Mouse (Mus musculus): ENCODE measurements at regions not wholly inside any gene's neighbourhood (a gene's known extent, or its start where the extent isn't known, plus 50 kb on each side); places are given as distances from the start of the nearest gene placed in this dataset.

DNA sequence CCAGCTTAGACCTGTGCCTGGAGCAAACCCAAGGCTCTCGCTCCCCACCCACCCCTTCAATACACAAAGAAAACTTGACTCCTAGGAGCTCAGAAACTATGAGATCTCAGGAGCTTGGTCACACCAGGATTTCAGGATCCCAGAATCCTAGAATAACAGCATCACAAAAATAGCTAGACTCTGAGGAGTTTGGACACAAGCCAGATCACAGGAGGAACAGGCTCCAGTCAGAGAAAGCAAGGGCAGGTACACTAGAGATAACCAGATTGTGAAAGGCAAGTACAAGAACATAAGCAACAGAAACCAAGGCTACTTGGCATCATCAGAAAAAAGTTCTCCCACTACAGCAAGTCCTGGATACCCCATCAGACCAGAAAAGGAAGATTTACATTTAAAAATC is 221.5 kb downstream of the Epha7 start:
- no peaks in the 10 kb centered on the region for H3K36me3 ChIP-seq
- no peaks in the 10 kb centered on the region for H3K4me1 ChIP-seq
- H3K9me3 ChIP-seq (replicated peaks) = no peaks in the 10 kb centered on the region
- H3K27ac ChIP-seq = no peak overlapping the region
- H3K9ac ChIP-seq = no peak overlapping the region
- no peak overlapping the region for H3K4me2 ChIP-seq
- no peaks in the 10 kb centered on the region for H3K27me3 ChIP-seq (replicated peaks)
- WGBS (ENCODE audit: insufficient replicate concordance) = 67% methylated on average over 1 of the region's 1 CpGs
- no peak overlapping the region for H3K4me3 ChIP-seq
- no peak for ATAC-seq

- no peak for ATAC-seq
Observed at GRCm38 (mm10) chr4:29039993-29040392, 227.1 kb downstream of the Epha7 start.

GRCm38 (mm10) chr4:29068678-29069621 is 256.0 kb downstream of the Epha7 start:
- ATAC-seq = no peak
- no peak overlapping the region for H3K9ac ChIP-seq

More at GRCm38 (mm10) chr4:29039993-29040392, 227.1 kb downstream of the Epha7 start:
- Histone ChIP-seq H3K4me2 (no peak overlapping the region), H3K9me3 (replicated peaks) (no peaks in the 10 kb centered on the region), H3K4me3 (no peak overlapping the region), H3K27me3 (replicated peaks) (no peaks in the 10 kb centered on the region), H3K9ac (no peak overlapping the region), H3K27ac (no peak overlapping the region), H3K4me1 (no peaks in the 10 kb centered on the region), H3K36me3 (no peaks in the 10 kb centered on the region)
- WGBS (ENCODE audit: insufficient replicate concordance) = 46% methylated on average over 1 of the region's 1 CpGs

DNA sequence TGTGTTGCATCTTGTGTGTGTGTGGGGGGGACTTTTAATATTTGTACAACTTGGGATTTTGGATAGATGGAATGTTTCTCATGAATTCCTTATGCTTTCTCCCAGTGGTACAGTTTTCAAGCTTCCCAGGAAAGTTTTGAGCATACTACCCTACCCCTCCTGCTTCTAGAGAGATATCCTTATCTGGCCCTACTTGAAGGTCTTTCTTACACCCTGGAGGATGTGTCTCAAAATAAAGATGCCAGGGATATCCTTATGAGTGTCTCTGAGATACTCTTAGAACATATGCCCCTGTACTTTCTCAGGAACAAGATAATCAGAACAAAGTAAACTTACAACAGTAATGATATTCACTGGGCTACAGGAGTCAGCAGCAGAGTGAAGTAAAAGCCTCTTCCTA is 261.3 kb downstream of the Epha7 start:
- H3K4me3 ChIP-seq = no peak overlapping the region
- no peak overlapping the region for H3K4me2 ChIP-seq
- ATAC-seq = peak; percentile 69; the same call in 1 of the 2 replicates
- no peaks in the 10 kb centered on the region for H3K9me3 ChIP-seq (replicated peaks)
- no peaks in the 10 kb centered on the region for H3K27me3 ChIP-seq (replicated peaks)
- no peak overlapping the region for H3K27ac ChIP-seq
- H3K4me1 ChIP-seq = peaks cover 6% of the 10 kb centered on the region; the same call in 1 of the 2 replicates
- H3K9ac ChIP-seq = no peak overlapping the region
- no peaks in the 10 kb centered on the region for H3K36me3 ChIP-seq

More at GRCm38 (mm10) chr4:29068678-29069621, 256.0 kb downstream of the Epha7 start:
- Histone ChIP-seq H3K4me2 (no peak overlapping the region), H3K4me3 (no peak overlapping the region), H3K27ac (no peak overlapping the region), H3K9me3 (replicated peaks) (no peaks in the 10 kb centered on the region), H3K4me1 (no peaks in the 10 kb centered on the region), H3K27me3 (replicated peaks) (no peaks in the 10 kb centered on the region), H3K36me3 (no peaks in the 10 kb centered on the region)
- WGBS (ENCODE audit: insufficient replicate concordance) = 81% methylated on average over 12 of the region's 12 CpGs

GRCm38 (mm10) chr4:29074851-29075250 is 261.9 kb downstream of the Epha7 start:
- no peak overlapping the region for H3K4me3 ChIP-seq
- no peak overlapping the region for H3K4me2 ChIP-seq
- H3K27me3 ChIP-seq (replicated peaks) = no peaks in the 10 kb centered on the region
- H3K4me1 ChIP-seq = peaks cover 6% of the 10 kb centered on the region; the same call in 1 of the 2 replicates
- no peak for ATAC-seq
- no peak overlapping the region for H3K27ac ChIP-seq
- no peaks in the 10 kb centered on the region for H3K9me3 ChIP-seq (replicated peaks)
- H3K36me3 ChIP-seq = no peaks in the 10 kb centered on the region
- 48% methylated on average over 3 of the region's 3 CpGs for WGBS (ENCODE audit: insufficient replicate concordance)
- no peak overlapping the region for H3K9ac ChIP-seq

DNA sequence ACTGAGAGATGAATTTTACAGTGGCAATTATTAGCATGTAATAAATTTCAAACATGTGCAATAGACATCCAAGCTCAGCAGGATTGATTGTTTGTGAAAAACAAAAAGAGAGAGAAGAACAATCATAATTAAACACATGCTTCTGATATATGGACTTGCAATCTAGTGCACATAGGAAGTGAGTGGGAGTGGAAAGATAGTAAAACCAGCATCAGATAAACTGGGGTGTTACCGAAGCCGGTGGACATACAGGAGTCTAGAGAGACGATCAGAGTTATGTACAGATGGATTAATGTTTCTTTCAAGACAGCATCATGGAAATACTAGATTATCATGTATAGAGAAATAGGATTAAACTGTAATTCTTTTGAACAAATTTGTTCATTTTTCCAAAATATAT is 263.8 kb downstream of the Epha7 start:
- no peak overlapping the region for H3K9ac ChIP-seq
- ATAC-seq = peak; percentile 68
- WGBS (ENCODE audit: insufficient replicate concordance) = 28% methylated on average over 3 of the region's 3 CpGs

DNA sequence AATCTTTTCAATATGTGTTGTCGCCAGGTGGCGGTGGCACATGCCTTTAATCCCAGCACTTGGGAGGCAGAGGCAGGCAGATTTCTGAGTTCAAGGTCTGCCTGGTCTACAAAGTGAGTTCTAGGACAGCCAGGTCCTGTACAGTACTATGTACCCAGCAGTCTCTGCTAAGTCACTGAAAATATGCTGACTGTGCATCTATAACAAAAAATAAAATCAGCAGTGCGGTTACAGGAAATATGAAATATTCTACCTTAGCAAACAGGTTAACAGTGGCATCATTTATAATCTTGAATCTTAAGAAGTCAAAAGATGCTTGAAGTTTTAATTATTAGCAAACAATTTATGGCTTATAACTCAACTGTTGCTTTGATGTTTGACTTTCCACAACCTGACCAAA is 265.5 kb downstream of the Epha7 start:
- no peaks in the 10 kb centered on the region for H3K9me3 ChIP-seq (replicated peaks)
- H3K4me1 ChIP-seq = peaks cover 6% of the 10 kb centered on the region; the same call in 1 of the 2 replicates
- no peak overlapping the region for H3K27ac ChIP-seq
- no peak overlapping the region for H3K4me3 ChIP-seq
- no peaks in the 10 kb centered on the region for H3K36me3 ChIP-seq
- no peaks in the 10 kb centered on the region for H3K27me3 ChIP-seq (replicated peaks)
- 76% methylated on average over 3 of the region's 3 CpGs for WGBS (ENCODE audit: insufficient replicate concordance)
- ATAC-seq = no peak
- no peak overlapping the region for H3K9ac ChIP-seq
- no peak overlapping the region for H3K4me2 ChIP-seq

More for the DNA sequence above, 263.8 kb downstream of the Epha7 start:
- no peak overlapping the region for H3K27ac ChIP-seq
- H3K4me1 ChIP-seq = peaks cover 6% of the 10 kb centered on the region; the same call in 1 of the 2 replicates
- H3K4me3 ChIP-seq = no peak overlapping the region
- H3K36me3 ChIP-seq = no peaks in the 10 kb centered on the region
- H3K27me3 ChIP-seq (replicated peaks) = no peaks in the 10 kb centered on the region
- H3K9me3 ChIP-seq (replicated peaks) = no peaks in the 10 kb centered on the region
- no peak overlapping the region for H3K4me2 ChIP-seq

DNA sequence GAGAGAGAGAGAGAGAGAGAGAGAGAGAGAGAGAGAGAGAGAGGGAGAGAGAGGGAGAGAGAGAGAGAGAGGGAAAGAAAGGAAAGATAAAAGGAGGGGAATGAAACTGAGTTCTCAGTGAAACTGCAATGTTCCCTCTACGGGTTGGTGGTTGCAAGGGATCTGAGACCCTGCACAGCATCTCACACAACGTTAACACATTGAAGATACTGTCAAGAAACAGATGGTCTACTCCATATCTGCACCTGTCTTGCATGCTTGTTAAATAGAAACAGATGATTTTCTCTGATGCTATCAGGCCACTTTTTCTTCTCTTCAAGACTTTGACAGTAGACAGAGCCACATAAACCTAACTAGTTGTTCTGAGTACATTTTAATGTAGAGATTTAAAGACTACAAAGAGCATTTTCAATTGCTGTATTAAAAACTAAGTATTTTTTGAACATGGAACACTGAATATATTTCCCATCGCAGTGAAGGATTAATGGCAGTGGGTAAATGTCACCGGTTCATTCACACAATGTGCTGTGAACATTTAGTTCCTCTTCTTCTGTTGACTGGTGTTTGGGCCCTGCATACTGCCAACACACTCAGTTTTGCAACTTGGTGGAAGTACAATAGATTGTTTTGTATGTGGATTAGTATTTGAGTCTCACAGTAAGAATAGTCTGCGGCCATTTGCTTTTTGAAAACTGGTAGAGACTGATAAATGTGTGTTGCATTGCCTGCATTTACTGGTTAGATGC is 270.8 kb downstream of the Epha7 start:
- Histone ChIP-seq H3K4me1 (no peaks in the 10 kb centered on the region), H3K4me2 (no peak overlapping the region), H3K27ac (no peak overlapping the region), H3K9me3 (replicated peaks) (no peaks in the 10 kb centered on the region), H3K36me3 (no peaks in the 10 kb centered on the region), H3K4me3 (no peak overlapping the region), H3K27me3 (replicated peaks) (no peaks in the 10 kb centered on the region), H3K9ac (no peak overlapping the region)
- 57% methylated on average over 5 of the region's 5 CpGs for WGBS (ENCODE audit: insufficient replicate concordance)
- no peak for ATAC-seq

- H3K4me3 ChIP-seq = no peak overlapping the region
- no peak overlapping the region for H3K9ac ChIP-seq
- 42% methylated on average over 4 of the region's 4 CpGs for WGBS (ENCODE audit: insufficient replicate concordance)
- no peak for ATAC-seq
- no peaks in the 10 kb centered on the region for H3K27me3 ChIP-seq (replicated peaks)
- H3K4me1 ChIP-seq = no peaks in the 10 kb centered on the region
- no peak overlapping the region for H3K27ac ChIP-seq
- H3K36me3 ChIP-seq = no peaks in the 10 kb centered on the region
- H3K9me3 ChIP-seq (replicated peaks) = no peaks in the 10 kb centered on the region
- H3K4me2 ChIP-seq = no peak overlapping the region
Observed at GRCm38 (mm10) chr4:29090949-29091348, 278.0 kb downstream of the Epha7 start.

DNA sequence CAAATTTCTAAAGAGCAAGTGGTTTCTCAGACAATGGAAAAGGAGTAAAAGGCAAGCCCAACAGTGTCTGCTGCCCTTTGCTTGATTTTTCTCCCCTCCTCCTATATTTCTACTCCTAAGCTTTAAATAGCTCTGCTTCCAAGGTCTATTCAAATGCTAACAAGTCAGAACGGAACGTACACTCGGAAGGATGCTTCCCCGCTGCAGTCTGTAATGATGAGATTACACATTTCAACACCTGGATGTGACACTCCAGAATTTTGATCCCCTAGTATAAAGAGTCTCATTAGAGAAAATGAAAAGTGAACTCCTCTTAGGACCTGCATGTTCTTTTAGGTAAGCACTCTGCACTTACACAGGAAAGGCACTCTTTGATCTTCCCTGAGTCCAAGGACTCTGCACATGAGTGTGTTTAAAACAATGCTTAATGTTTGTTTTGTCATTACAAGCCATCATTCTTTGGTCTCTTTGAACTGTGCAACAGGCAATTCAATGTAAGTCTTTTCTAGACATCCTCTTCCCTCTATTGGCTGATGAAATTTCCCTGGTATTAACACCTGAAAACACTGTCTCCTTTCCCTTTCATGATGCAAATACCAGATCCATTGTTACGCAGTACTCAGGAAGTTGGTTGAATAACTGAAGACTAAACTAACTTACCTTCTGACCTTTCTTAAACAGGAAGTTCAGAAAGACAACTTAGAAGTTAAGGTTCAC is 278.7 kb downstream of the Epha7 start:
- Histone ChIP-seq H3K36me3 (no peaks in the 10 kb centered on the region), H3K27ac (no peak overlapping the region)

DNA sequence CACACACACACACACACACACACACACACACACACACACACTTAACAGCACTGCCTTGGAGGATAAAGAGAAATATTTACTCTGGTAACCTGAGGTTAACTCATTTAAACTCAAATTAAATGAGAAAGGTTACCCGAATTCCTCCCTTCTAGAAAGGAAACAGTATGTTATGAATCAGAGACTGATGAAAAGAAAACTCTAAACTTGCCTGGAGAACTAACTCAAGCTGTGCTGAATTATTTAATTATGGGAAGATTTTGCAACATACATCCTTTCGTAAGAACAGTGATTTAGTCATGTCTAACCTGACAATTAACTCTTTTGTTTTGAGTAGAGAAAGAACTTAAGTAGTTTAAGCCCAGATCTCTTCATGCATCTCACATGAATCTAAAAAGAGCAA is 289.4 kb downstream of the Epha7 start:
- Histone ChIP-seq H3K36me3 (no peaks in the 10 kb centered on the region), H3K9ac (no peak overlapping the region), H3K4me3 (no peak overlapping the region), H3K27ac (no peak overlapping the region), H3K4me2 (no peak overlapping the region), H3K9me3 (replicated peaks) (no peaks in the 10 kb centered on the region), H3K27me3 (replicated peaks) (no peaks in the 10 kb centered on the region), H3K4me1 (no peaks in the 10 kb centered on the region)
- 68% methylated on average over 2 of the region's 2 CpGs for WGBS (ENCODE audit: insufficient replicate concordance)
- no peak for ATAC-seq

More for the DNA sequence above, 278.7 kb downstream of the Epha7 start:
- no peaks in the 10 kb centered on the region for H3K27me3 ChIP-seq (replicated peaks)
- WGBS (ENCODE audit: insufficient replicate concordance) = 68% methylated on average over 5 of the region's 5 CpGs
- no peaks in the 10 kb centered on the region for H3K9me3 ChIP-seq (replicated peaks)
- no peak overlapping the region for H3K4me3 ChIP-seq
- H3K4me1 ChIP-seq = no peaks in the 10 kb centered on the region
- H3K4me2 ChIP-seq = no peak overlapping the region
- no peak for ATAC-seq
- H3K9ac ChIP-seq = no peak overlapping the region

GRCm38 (mm10) chr4:29103414-29103813 is 290.5 kb downstream of the Epha7 start:
- no peaks in the 10 kb centered on the region for H3K9me3 ChIP-seq (replicated peaks)
- WGBS (ENCODE audit: insufficient replicate concordance) = 60% methylated on average over 1 of the region's 1 CpGs
- no peak overlapping the region for H3K9ac ChIP-seq
- no peak for ATAC-seq
- no peak overlapping the region for H3K4me2 ChIP-seq
- H3K27ac ChIP-seq = no peak overlapping the region
- H3K36me3 ChIP-seq = no peaks in the 10 kb centered on the region
- no peaks in the 10 kb centered on the region for H3K4me1 ChIP-seq
- no peak overlapping the region for H3K4me3 ChIP-seq
- no peaks in the 10 kb centered on the region for H3K27me3 ChIP-seq (replicated peaks)
